Mouse (Mus musculus): Measurements from ENCODE around the gene Osmr.

DNA sequence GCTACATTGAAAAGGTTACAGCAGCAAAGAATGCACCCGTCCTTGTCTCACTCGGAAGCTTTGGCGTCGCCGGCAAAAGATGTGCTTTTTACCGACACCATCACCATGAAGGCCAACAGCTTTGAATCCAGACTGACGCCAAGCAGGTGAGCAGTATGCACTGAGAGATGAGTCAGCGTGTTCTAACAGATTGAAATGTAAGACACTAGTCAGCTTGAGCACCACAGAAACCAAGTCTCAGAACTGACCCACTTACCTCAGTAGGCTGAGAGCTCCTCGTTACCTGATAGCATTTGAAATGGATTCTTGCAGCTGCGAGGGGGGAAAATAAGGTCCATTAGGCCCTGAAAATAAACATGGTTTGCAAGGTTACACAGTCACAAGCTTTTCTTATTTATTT lies 87.5 kb downstream of the Osmr start:
- TF ChIP-seq CTCF (IDR thresholded peaks at IDR 0.05; ENCODE audit: borderline replicate concordance, insufficient read depth, low read depth, low read length) (no peak), POLR2A (IDR thresholded peaks at IDR 0.05; ENCODE audit: borderline replicate concordance, insufficient read depth, low read length) (no peak)
